Mouse (Mus musculus) E14TG2a.4 (cell line): Measurements from ENCODE around the gene Hs6st2.
A peak's percentile ranks its signal among the peaks of the same experiment; 100 is the strongest.

Experiments
- H3K27me3 ChIP-seq: 2 replicates; pipeline ENCODE4 v1.6.1; 2014; ENCODE audit warnings: low read length, control low read depth; ENCODE audit not compliant: insufficient read depth
- H3K36me3 ChIP-seq: 2 replicates; pipeline ENCODE4 v1.6.1; 2014; ENCODE audit warnings: low read length, control low read depth; ENCODE audit not compliant: insufficient read depth
- H3K4me1 ChIP-seq: replicated peaks from 2 replicates; pipeline ENCODE4 v1.6.1; 2014; ENCODE audit warnings: low read depth, low read length, control low read depth
- H3K4me3 ChIP-seq: replicated peaks from 2 replicates; pipeline ENCODE4 v1.5.1; 2014; ENCODE audit warnings: mild to moderate bottlenecking, low read length
- H3K9me3 ChIP-seq: 2 replicates; pipeline ENCODE4 v1.6.1; 2014; ENCODE audit warnings: low read length, control low read depth
- CTCF ChIP-seq: conservative IDR thresholded peaks from 2 replicates; pipeline ENCODE4 v1.5.1; 2014; ENCODE audit warnings: low read length
- NANOG ChIP-seq: IDR thresholded peaks from 2 replicates; pipeline ENCODE4 v1.6.1; 2014; ENCODE audit warnings: borderline replicate concordance, low read length, mixed read lengths
- POU5F1 ChIP-seq: IDR thresholded peaks from 2 replicates; pipeline ENCODE4 v1.6.1; 2014; ENCODE audit warnings: low read length, borderline replicate concordance

Hs6st2 gene

DNA sequence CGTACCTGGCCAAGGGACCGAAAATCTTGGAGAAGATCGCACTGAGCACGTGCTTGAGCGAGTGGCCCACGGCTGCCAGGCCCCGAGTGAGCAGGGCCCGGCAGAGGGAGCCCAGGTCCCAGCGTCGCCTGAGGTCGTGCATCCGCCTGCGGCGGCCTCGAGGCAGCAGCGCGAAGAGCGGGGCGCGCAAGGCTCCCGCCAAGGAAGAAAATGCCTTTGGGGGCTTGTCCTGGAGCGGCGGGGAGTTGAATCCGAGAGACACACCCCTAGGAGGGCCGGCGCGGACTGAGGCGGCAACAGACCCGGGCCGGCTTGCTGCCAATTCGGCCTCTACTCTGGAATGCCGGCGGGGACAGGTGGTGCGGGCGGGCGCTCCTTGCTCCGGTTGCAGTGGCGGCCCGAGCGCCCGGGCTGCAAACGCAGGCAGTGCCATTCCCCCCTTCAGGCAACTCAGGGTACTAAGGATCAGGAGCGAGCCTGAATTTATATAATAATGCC, 437 bp downstream of the Hs6st2 start:
- no peaks in the 10 kb centered on the region for H3K9me3 ChIP-seq
- TF ChIP-seq POU5F1, result no peak
- TF ChIP-seq CTCF, result no peak
- no peak for TF ChIP-seq NANOG
- peaks cover 67% of the 10 kb centered on the region for H3K27me3 ChIP-seq
- H3K4me1 ChIP-seq, result peaks cover 14% of the 10 kb centered on the region; the same call in 1 of the 2 replicates
- H3K36me3 ChIP-seq, result no peaks in the 10 kb centered on the region
- H3K4me3 ChIP-seq, result peak overlapping the region; percentile 77

GRCm38 (mm10) chrX:51680428-51681169, 1.1 kb downstream of the Hs6st2 start:
- Histone ChIP-seq H3K4me3 (peak overlapping the region; percentile 77), H3K9me3 (no peaks in the 10 kb centered on the region), H3K4me1 (peaks cover 14% of the 10 kb centered on the region; the same call in 1 of the 2 replicates), H3K27me3 (peaks cover 61% of the 10 kb centered on the region), H3K36me3 (no peaks in the 10 kb centered on the region)
- TF ChIP-seq NANOG (no peak), POU5F1 (no peak), CTCF (no peak)

GRCm38 (mm10) chrX:51679601-51680427, 1.8 kb downstream of the Hs6st2 start:
- H3K27me3 ChIP-seq, result peaks cover 63% of the 10 kb centered on the region
- peaks cover 14% of the 10 kb centered on the region; the same call in 1 of the 2 replicates for H3K4me1 ChIP-seq
- no peaks in the 10 kb centered on the region for H3K36me3 ChIP-seq
- no peaks in the 10 kb centered on the region for H3K9me3 ChIP-seq
- TF ChIP-seq NANOG (no peak), POU5F1 (no peak), CTCF (no peak)
- peak overlapping the region; percentile 77 for H3K4me3 ChIP-seq

DNA sequence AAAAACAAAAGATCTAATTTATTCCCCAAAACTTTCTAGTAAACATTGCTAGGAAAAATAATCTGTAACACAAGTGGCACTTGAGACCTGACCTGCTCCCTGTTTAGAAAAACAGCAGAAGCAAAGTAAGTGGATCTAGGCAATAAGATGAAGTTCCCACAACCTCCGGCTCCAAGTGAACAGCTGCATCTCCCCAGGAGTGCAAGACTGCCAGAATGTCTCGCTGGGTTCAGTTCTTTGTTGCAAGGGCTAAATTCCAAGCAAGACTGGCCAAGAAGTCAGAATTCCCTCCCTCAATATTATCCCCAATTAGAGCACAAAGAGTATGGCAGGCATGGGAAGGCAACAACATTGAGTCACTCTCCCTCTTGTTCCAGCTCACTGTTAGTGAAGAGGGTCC, 23.4 kb downstream of the Hs6st2 start:
- no peaks in the 10 kb centered on the region; the same call in 1 of the 2 replicates for H3K27me3 ChIP-seq
- no peaks in the 10 kb centered on the region for H3K36me3 ChIP-seq
- no peak for TF ChIP-seq CTCF
- TF ChIP-seq NANOG, result no peak
- TF ChIP-seq POU5F1, result no peak
- no peak overlapping the region for H3K4me3 ChIP-seq
- H3K9me3 ChIP-seq, result no peaks in the 10 kb centered on the region
- H3K4me1 ChIP-seq, result no peaks in the 10 kb centered on the region

DNA sequence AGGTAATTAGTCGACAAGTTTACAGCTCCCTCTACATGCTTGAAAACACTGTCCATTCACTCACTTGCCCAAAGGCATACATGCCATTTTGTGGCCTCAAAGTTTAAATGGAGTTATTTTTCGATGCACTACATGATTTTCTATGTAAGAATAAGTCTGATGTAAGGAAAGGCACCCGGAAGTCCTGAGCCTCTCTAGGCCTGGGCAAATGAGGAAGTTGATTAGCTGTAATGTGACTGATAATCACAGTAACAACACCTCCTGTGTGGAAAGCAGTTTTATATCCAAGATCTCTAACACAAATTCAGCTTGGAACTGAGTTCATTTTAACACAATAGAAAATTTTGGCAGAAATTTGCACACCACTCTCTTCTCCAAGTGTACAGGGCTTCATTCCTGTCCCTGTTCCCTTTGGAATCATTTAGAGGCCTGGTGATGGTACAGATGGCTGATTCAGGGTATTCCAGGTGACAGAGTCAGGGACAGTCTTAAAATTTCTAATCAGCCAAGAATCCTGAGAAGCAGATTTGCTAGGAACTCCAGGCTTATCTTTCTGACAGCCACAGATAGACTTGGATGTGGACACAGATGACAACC, 38.9 kb downstream of the Hs6st2 start:
- H3K9me3 ChIP-seq, result no peaks in the 10 kb centered on the region
- TF ChIP-seq POU5F1 (no peak), NANOG (no peak), CTCF (no peak)
- no peaks in the 10 kb centered on the region for H3K36me3 ChIP-seq
- H3K27me3 ChIP-seq, result no peaks in the 10 kb centered on the region
- H3K4me1 ChIP-seq, result no peaks in the 10 kb centered on the region
- no peak overlapping the region for H3K4me3 ChIP-seq

DNA sequence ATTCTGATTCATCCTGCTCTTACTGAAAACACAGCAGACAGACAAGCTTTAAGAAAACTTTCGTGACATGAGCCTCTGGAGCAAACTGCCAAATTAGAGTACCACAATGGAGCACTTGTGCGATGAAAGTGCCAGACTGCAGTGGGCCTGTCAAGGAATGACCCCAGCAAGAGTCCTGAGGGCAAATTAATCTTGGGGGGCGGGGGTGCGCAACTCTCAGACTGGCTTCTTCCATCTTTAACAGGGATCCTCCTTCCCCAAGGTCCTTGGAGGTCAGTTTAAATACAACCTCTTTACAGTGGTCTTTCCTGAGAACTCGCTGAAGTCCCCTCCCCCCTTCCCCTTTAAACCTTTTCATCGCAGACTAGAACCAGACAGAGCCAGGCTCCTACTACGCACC, 45.9 kb downstream of the Hs6st2 start:
- no peaks in the 10 kb centered on the region for H3K27me3 ChIP-seq
- H3K36me3 ChIP-seq, result no peaks in the 10 kb centered on the region
- H3K9me3 ChIP-seq, result no peaks in the 10 kb centered on the region
- H3K4me3 ChIP-seq, result no peak overlapping the region
- TF ChIP-seq CTCF, result no peak
- no peak for TF ChIP-seq POU5F1
- no peak for TF ChIP-seq NANOG
- H3K4me1 ChIP-seq, result no peaks in the 10 kb centered on the region

DNA sequence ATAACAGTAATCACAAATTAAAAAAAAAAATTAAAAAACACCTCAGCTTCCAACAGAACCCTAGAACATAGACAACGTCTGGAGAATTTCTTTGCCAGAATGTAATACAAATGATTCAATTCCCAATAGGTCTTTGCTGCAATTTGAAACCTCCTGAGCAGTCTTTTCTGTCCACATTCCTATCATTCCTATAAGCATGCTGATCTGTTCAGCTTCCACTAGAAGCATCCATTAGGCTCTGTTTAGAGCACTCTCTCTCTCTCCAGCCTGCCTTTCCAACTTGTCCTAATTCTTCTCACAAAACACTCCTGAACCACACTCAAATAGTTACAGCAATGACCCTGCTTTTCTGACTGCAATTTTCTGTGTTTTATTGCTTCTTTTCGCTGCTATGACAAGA, 50.3 kb downstream of the Hs6st2 start:
- no peak for TF ChIP-seq POU5F1
- no peak for TF ChIP-seq NANOG
- no peak for TF ChIP-seq CTCF
- H3K27me3 ChIP-seq, result no peaks in the 10 kb centered on the region
- H3K36me3 ChIP-seq, result no peaks in the 10 kb centered on the region
- H3K4me1 ChIP-seq, result no peaks in the 10 kb centered on the region
- H3K4me3 ChIP-seq, result no peak overlapping the region
- no peaks in the 10 kb centered on the region for H3K9me3 ChIP-seq

GRCm38 (mm10) chrX:51614384-51615004, 67.2 kb downstream of the Hs6st2 start:
- no peaks in the 10 kb centered on the region for H3K27me3 ChIP-seq
- H3K9me3 ChIP-seq, result no peaks in the 10 kb centered on the region
- no peaks in the 10 kb centered on the region for H3K4me1 ChIP-seq
- no peak overlapping the region for H3K4me3 ChIP-seq
- no peak for TF ChIP-seq NANOG
- TF ChIP-seq CTCF, result no peak
- no peak for TF ChIP-seq POU5F1
- no peaks in the 10 kb centered on the region for H3K36me3 ChIP-seq
